Mouse (Mus musculus) retina, adult 2 months (tissue): ENCODE data around the gene Klhdc10.
"Not testable (repeated sequence)": the region's sequence is repeated elsewhere in the genome, so short reads cannot be mapped to it uniquely, and the experiment has no call there.

ENCODE experiments used
- DNase-seq: peaks from one replicate; pipeline ENCODE4 v3.0.0-alpha.2; 2012; ENCODE audit warnings: low read depth, low spot score

Klhdc10 gene

GRCm38 (mm10) chr6:30401308-30402015, at the start of gene Klhdc10:
TSS of gene Klhdc10 (plus strand) at chr6:30401868.
- peak; percentile 99 for DNase-seq

GRCm38 (mm10) chr6:30352762-30353161, 48.9 kb upstream of the Klhdc10 start:
- no peak for DNase-seq

GRCm38 (mm10) chr6:30353661-30354060, 48.0 kb upstream of the Klhdc10 start:
- no peak for DNase-seq

GRCm38 (mm10) chr6:30354760-30355159, 46.9 kb upstream of the Klhdc10 start:
- no peak for DNase-seq

GRCm38 (mm10) chr6:30355701-30356100, 46.0 kb upstream of the Klhdc10 start:
- no peak for DNase-seq

GRCm38 (mm10) chr6:30356161-30356560, 45.5 kb upstream of the Klhdc10 start:
- DNase-seq = no peak

GRCm38 (mm10) chr6:30356680-30357079, 45.0 kb upstream of the Klhdc10 start:
- no peak for DNase-seq

- DNase-seq = peak; percentile 54
These were observed 44.0 kb upstream of the Klhdc10 start for GRCm38 (mm10) chr6:30357561-30358177.

- no peak for DNase-seq
These were observed 41.7 kb upstream of the Klhdc10 start for GRCm38 (mm10) chr6:30359762-30360509.

- no peak for DNase-seq
These were observed 37.9 kb upstream of the Klhdc10 start for GRCm38 (mm10) chr6:30363808-30364207.

- no peak for DNase-seq
These were observed 32.4 kb upstream of the Klhdc10 start for GRCm38 (mm10) chr6:30369291-30369690.

- no peak for DNase-seq
These were observed 28.9 kb upstream of the Klhdc10 start for GRCm38 (mm10) chr6:30372627-30373369.

- DNase-seq = no peak
These were observed 26.7 kb upstream of the Klhdc10 start for GRCm38 (mm10) chr6:30374731-30375510.

GRCm38 (mm10) chr6:30375791-30376190, 25.9 kb upstream of the Klhdc10 start:
- DNase-seq = no peak

GRCm38 (mm10) chr6:30381116-30381515, 20.6 kb upstream of the Klhdc10 start:
- DNase-seq = no peak

- not testable (repeated sequence) for DNase-seq
These were observed 11.4 kb upstream of the Klhdc10 start for GRCm38 (mm10) chr6:30390271-30390670.

GRCm38 (mm10) chr6:30390714-30391697, 10.7 kb upstream of the Klhdc10 start, which contains the start of gene Zc3hc1:
TSS of gene Zc3hc1 (minus strand) at chr6:30391028.
- peak; percentile 65 for DNase-seq

- DNase-seq = no peak
These were observed 9.7 kb upstream of the Klhdc10 start for GRCm38 (mm10) chr6:30391996-30392395.

- no peak for DNase-seq
These were observed 1.5 kb upstream of the Klhdc10 start for GRCm38 (mm10) chr6:30400146-30400545.

GRCm38 (mm10) chr6:30400716-30401115, 952 bp upstream of the Klhdc10 start:
- DNase-seq = no peak
